Mouse (Mus musculus): ENCODE results near the gene Itpr2. TPM values are rescaled to one million over a fixed set of nuclear protein-coding genes. Genes with fewer than 3 reads are reported as not detected.

Gene Itpr2
- polyA plus RNA-seq, 1 experiment: 22.5 TPM

- Histone ChIP-seq H3K27ac (ENCODE audit: control insufficient read depth, insufficient read depth, low read depth, low read length, poor library complexity) (no peak overlapping the region), H3K4me1 (ENCODE audit: control insufficient read depth, insufficient read depth, low read length) (no peaks in the 10 kb centered on the region; the same call in 1 of the 2 replicates), H3K4me3 (replicated peaks; ENCODE audit: control insufficient read depth, low read depth, low read length) (no peak overlapping the region)
- 87% methylated on average over 8 of the region's 8 CpGs for WGBS
- no peak for TF ChIP-seq POLR2A (IDR thresholded peaks at IDR 0.05; ENCODE audit: borderline replicate concordance, control insufficient read depth, low read depth, low read length)
- no peak for TF ChIP-seq CTCF (IDR thresholded peaks at IDR 0.05; ENCODE audit: control insufficient read depth, insufficient read depth, low read length)
Observed at GRCm38 (mm10) chr6:146460936-146461335, 41.1 kb downstream of the Itpr2 start.

- 45% methylated on average over 5 of the region's 5 CpGs for WGBS
- no peak overlapping the region for H3K4me3 ChIP-seq (replicated peaks; ENCODE audit: control insufficient read depth, low read depth, low read length)
- no peak for TF ChIP-seq POLR2A (IDR thresholded peaks at IDR 0.05; ENCODE audit: borderline replicate concordance, control insufficient read depth, low read depth, low read length)
- no peak for TF ChIP-seq CTCF (IDR thresholded peaks at IDR 0.05; ENCODE audit: control insufficient read depth, insufficient read depth, low read length)
- peaks cover 3% of the 10 kb centered on the region for H3K4me1 ChIP-seq (ENCODE audit: control insufficient read depth, insufficient read depth, low read length)
- H3K27ac ChIP-seq (ENCODE audit: control insufficient read depth, insufficient read depth, low read depth, low read length, poor library complexity): no peak overlapping the region
Observed at GRCm38 (mm10) chr6:146458436-146458835, 43.6 kb downstream of the Itpr2 start.

GRCm38 (mm10) chr6:146456741-146457140 is 45.3 kb downstream of the Itpr2 start:
- no peak overlapping the region for H3K4me3 ChIP-seq (replicated peaks; ENCODE audit: control insufficient read depth, low read depth, low read length)
- peaks cover 3% of the 10 kb centered on the region; the same call in 1 of the 2 replicates for H3K4me1 ChIP-seq (ENCODE audit: control insufficient read depth, insufficient read depth, low read length)
- TF ChIP-seq CTCF (IDR thresholded peaks at IDR 0.05; ENCODE audit: control insufficient read depth, insufficient read depth, low read length) (no peak), POLR2A (IDR thresholded peaks at IDR 0.05; ENCODE audit: borderline replicate concordance, control insufficient read depth, low read depth, low read length) (no peak)
- 83% methylated on average over 5 of the region's 5 CpGs for WGBS
- H3K27ac ChIP-seq (ENCODE audit: control insufficient read depth, insufficient read depth, low read depth, low read length, poor library complexity): no peak overlapping the region

GRCm38 (mm10) chr6:146454520-146455511 is 47.2 kb downstream of the Itpr2 start:
- no peak overlapping the region for H3K4me3 ChIP-seq (replicated peaks; ENCODE audit: control insufficient read depth, low read depth, low read length)
- peak overlapping the region; percentile 68 for H3K27ac ChIP-seq (ENCODE audit: control insufficient read depth, insufficient read depth, low read depth, low read length, poor library complexity)
- WGBS: 57% methylated on average over 10 of the region's 10 CpGs
- peaks cover 3% of the 10 kb centered on the region; the same call in 1 of the 2 replicates for H3K4me1 ChIP-seq (ENCODE audit: control insufficient read depth, insufficient read depth, low read length)
- TF ChIP-seq CTCF (IDR thresholded peaks at IDR 0.05; ENCODE audit: control insufficient read depth, insufficient read depth, low read length) (0 out of 2 replicates have a peak, but pooled peaks have one; percentile 5), POLR2A (IDR thresholded peaks at IDR 0.05; ENCODE audit: borderline replicate concordance, control insufficient read depth, low read depth, low read length) (no peak)

GRCm38 (mm10) chr6:146452474-146452873 is 49.5 kb downstream of the Itpr2 start:
- TF ChIP-seq CTCF (IDR thresholded peaks at IDR 0.05; ENCODE audit: control insufficient read depth, insufficient read depth, low read length) (no peak), POLR2A (IDR thresholded peaks at IDR 0.05; ENCODE audit: borderline replicate concordance, control insufficient read depth, low read depth, low read length) (no peak)
- WGBS: 4% methylated on average over 16 of the region's 16 CpGs
- peaks cover 3% of the 10 kb centered on the region; the same call in 1 of the 2 replicates for H3K4me1 ChIP-seq (ENCODE audit: control insufficient read depth, insufficient read depth, low read length)
- no peak overlapping the region for H3K27ac ChIP-seq (ENCODE audit: control insufficient read depth, insufficient read depth, low read depth, low read length, poor library complexity)
- no peak overlapping the region for H3K4me3 ChIP-seq (replicated peaks; ENCODE audit: control insufficient read depth, low read depth, low read length)

- no peak overlapping the region for H3K27ac ChIP-seq (ENCODE audit: control insufficient read depth, insufficient read depth, low read depth, low read length, poor library complexity)
- TF ChIP-seq POLR2A (IDR thresholded peaks at IDR 0.05; ENCODE audit: borderline replicate concordance, control insufficient read depth, low read depth, low read length): no peak
- TF ChIP-seq CTCF (IDR thresholded peaks at IDR 0.05; ENCODE audit: control insufficient read depth, insufficient read depth, low read length): no peak
- 87% methylated on average over 11 of the region's 11 CpGs for WGBS
- H3K4me3 ChIP-seq (replicated peaks; ENCODE audit: control insufficient read depth, low read depth, low read length): no peak overlapping the region
- peaks cover 1% of the 10 kb centered on the region; the same call in 1 of the 2 replicates for H3K4me1 ChIP-seq (ENCODE audit: control insufficient read depth, insufficient read depth, low read length)
Observed at GRCm38 (mm10) chr6:146446032-146446704, 55.9 kb downstream of the Itpr2 start.

- TF ChIP-seq POLR2A (IDR thresholded peaks at IDR 0.05; ENCODE audit: borderline replicate concordance, control insufficient read depth, low read depth, low read length) (no peak), CTCF (IDR thresholded peaks at IDR 0.05; ENCODE audit: control insufficient read depth, insufficient read depth, low read length) (no peak)
- WGBS: 60% methylated on average over 2 of the region's 2 CpGs
- H3K4me1 ChIP-seq (ENCODE audit: control insufficient read depth, insufficient read depth, low read length): peaks cover 7% of the 10 kb centered on the region; the same call in 1 of the 2 replicates
- no peak overlapping the region for H3K4me3 ChIP-seq (replicated peaks; ENCODE audit: control insufficient read depth, low read depth, low read length)
- H3K27ac ChIP-seq (ENCODE audit: control insufficient read depth, insufficient read depth, low read depth, low read length, poor library complexity): no peak overlapping the region
Observed at GRCm38 (mm10) chr6:146439826-146440225, 62.2 kb downstream of the Itpr2 start.

Measured in bone marrow, adult 2 months (tissue).